Mouse (Mus musculus): ENCODE measurements around the gene Phyhipl.

GRCm38 (mm10) chr10:70594007-70594406 is 61.8 kb downstream of the Phyhipl start:
- TF ChIP-seq CTCF (IDR thresholded peaks at IDR 0.05; ENCODE audit: low read depth, low read length) (no peak), POLR2A (IDR thresholded peaks at IDR 0.05; ENCODE audit: extremely low read depth, insufficient read depth, low read length) (no peak)

Measured in liver, adult 2 months (tissue).